Mouse (Mus musculus): ENCODE measurements around the gene Odf3b.
A peak's percentile ranks its signal among the peaks of the same experiment; 100 is the strongest.

DNA sequence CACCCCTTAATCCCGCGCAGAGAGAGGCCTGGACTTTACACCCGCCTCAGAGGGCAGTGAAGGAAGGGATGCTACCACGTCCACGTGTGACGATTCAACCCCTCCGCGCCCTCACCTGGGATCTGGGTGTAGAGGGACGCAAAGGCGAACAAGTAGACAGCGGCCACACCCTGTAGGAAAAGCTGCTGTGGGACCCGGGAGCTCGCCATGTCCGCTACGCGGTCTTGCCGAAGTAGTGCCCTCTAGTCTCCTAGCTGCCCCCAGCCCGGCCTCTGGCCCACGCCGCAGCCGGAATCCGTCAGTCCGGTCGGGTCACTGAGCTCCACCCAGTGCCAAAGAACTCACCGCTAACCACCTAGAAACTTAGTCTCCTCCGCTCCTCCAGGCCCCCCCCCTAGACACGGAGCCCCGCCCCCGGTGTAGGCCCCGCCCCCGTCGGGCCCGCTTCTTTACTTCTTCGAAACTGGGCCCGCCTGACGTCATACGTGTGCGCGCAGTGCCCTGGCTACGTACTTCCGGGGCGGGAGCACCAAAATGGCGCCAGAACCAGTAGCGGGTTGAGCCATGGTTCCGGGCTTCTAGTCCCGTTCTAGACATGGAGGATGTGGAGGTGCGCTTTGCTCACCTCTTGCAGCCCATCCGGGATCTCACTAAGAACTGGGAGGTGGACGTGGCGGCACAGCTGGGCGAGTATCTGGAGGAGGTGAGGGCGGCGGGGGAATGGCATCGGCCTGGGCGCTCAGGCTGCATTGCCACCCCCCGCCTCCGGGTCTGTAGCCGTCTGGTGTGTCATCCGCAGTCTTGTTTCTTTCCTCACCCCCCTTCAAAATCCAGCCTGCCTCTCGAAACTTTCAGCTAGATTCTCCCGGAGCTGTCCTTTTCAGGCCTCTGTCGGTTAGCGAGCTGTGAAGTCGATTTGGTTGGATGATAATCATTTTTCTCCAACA is 23.6 kb downstream of the Odf3b start, which contains the start of the genes Lmf2 and Ncaph2:
- TF ChIP-seq HCFC1 (IDR thresholded peaks at IDR 0.05; ENCODE audit: borderline replicate concordance, insufficient read depth, low read length) (peak; percentile 68), MAFK (IDR thresholded peaks at IDR 0.05; ENCODE audit: insufficient read depth, low read depth, low read length) (no peak), CHD2 (IDR thresholded peaks at IDR 0.05; ENCODE audit: low read depth, low read length) (no peak), ZC3H11A (IDR thresholded peaks at IDR 0.05; ENCODE audit: borderline replicate concordance, low read depth, low read length) (no peak; the same call in 1 of the 2 replicates)
